Mouse (Mus musculus) lung, postnatal 0 days (tissue): ENCODE data around the gene Mvk. TPM values are rescaled to one million over a fixed set of nuclear protein-coding genes. Genes with fewer than 3 reads are reported as not detected.
A peak's percentile ranks its signal among the peaks of the same experiment; 100 is the strongest.

Source experiments
- ATAC-seq: fragments of 200-750 bp; cut with Nextera tagmentation; 2 replicates; pipeline ENCODE4 v1.8.0; 2017; ENCODE audit warnings: moderate library complexity
- DNase-seq: peaks from one replicate; pipeline ENCODE4 v3.0.0-alpha.2; 2016; ENCODE audit warnings: low spot score
- H3K27ac ChIP-seq: fragments of 300-500 bp; sonication (generic); 2 replicates; pipeline ENCODE4 v1.5.1; 2014; ENCODE audit warnings: antibody characterized with exemption, mild to moderate bottlenecking, low read length, mixed read lengths
- H3K27me3 ChIP-seq: fragments of 300-500 bp; sonication (generic); replicated peaks from 2 replicates; pipeline ENCODE4 v1.6.1; 2014; ENCODE audit warnings: low read length, mixed read lengths; ENCODE audit not compliant: insufficient read depth
- H3K36me3 ChIP-seq: fragments of 300-500 bp; sonication (generic); 2 replicates; pipeline ENCODE4 v1.6.1; 2014; ENCODE audit warnings: low read length, mixed read lengths; ENCODE audit not compliant: insufficient read depth
- H3K4me1 ChIP-seq: fragments of 300-500 bp; sonication (generic); 2 replicates; pipeline ENCODE4 v1.6.1; 2014; ENCODE audit warnings: antibody characterized with exemption, low read depth, low read length, mixed read lengths; ENCODE audit not compliant: insufficient read depth
- H3K4me2 ChIP-seq: fragments of 300-500 bp; sonication (generic); replicated peaks from 2 replicates; pipeline ENCODE4 v1.6.1; 2014; ENCODE audit warnings: low read depth, mild to moderate bottlenecking, low read length, moderate library complexity, mixed read lengths
- H3K4me3 ChIP-seq: fragments of 300-500 bp; sonication (generic); 2 replicates; pipeline ENCODE4 v1.5.1; 2014; ENCODE audit warnings: low read depth, low read length
- H3K9ac ChIP-seq: fragments of 300-500 bp; sonication (generic); replicated peaks from 2 replicates; pipeline ENCODE4 v1.6.1; 2014; ENCODE audit warnings: low read depth, mild to moderate bottlenecking
- H3K9me3 ChIP-seq: fragments of 300-500 bp; sonication (generic); 2 replicates; pipeline ENCODE4 v1.6.1; 2016; ENCODE audit warnings: low read length, mixed read lengths
- CTCF ChIP-seq: IDR thresholded peaks from 2 replicates; pipeline ENCODE4 v1.5.1; 2016; ENCODE audit warnings: antibody characterized with exemption, mild to moderate bottlenecking
- EP300 ChIP-seq: IDR thresholded peaks from 2 replicates; pipeline ENCODE4 v1.6.1; 2016; ENCODE audit warnings: antibody characterized with exemption, mild to moderate bottlenecking, control low read depth
- WGBS: fragments of 180-500 bp; shearing (Covaris S2); extraction: QIAGEN DNeasy Blood & Tissue Kit; methylation state at CpG from one replicate; pipeline ENCODE4 v1.1.7; 2014; 5-methylcytosine and 5-hydroxymethylcytosine counted together
- polyA plus RNA-seq: library from polyadenylated mRNA; unstranded; fragments of >200 nt; fragmentation: Nextera tagmentation; extraction: Ambion mirVana; gene quantifications from 2 replicates; pipeline ENCODE4 v1.2.1, GENCODE M21; 2015

Mvk gene
- polyA plus RNA-seq, 1 experiment from 2014 or later: 28.9 TPM

GRCm38 (mm10) chr5:114474741-114475491 lies 30.8 kb downstream of the Mvk start:
- Histone ChIP-seq H3K27ac (no peak overlapping the region), H3K9ac (no peak overlapping the region), H3K9me3 (no peaks in the 10 kb centered on the region), H3K36me3 (no peaks in the 10 kb centered on the region), H3K4me2 (peak overlapping the region; percentile 27), H3K27me3 (no peaks in the 10 kb centered on the region), H3K4me1 (no peaks in the 10 kb centered on the region), H3K4me3 (no peak overlapping the region)
- ATAC-seq: no peak
- no peak for TF ChIP-seq EP300
- TF ChIP-seq CTCF: no peak
- 38% methylated on average over 35 of the region's 35 CpGs for WGBS
- DNase-seq: no peak

GRCm38 (mm10) chr5:114478267-114478666 lies 34.2 kb downstream of the Mvk start:
- no peak overlapping the region for H3K4me3 ChIP-seq
- H3K27ac ChIP-seq: no peak overlapping the region
- no peaks in the 10 kb centered on the region for H3K27me3 ChIP-seq
- ATAC-seq (no peak), DNase-seq (no peak)
- no peak for TF ChIP-seq CTCF
- no peak for TF ChIP-seq EP300
- no peaks in the 10 kb centered on the region for H3K4me1 ChIP-seq
- no peaks in the 10 kb centered on the region for H3K9me3 ChIP-seq
- H3K9ac ChIP-seq: no peak overlapping the region
- no peaks in the 10 kb centered on the region for H3K36me3 ChIP-seq
- 91% methylated on average over 12 of the region's 12 CpGs for WGBS
- no peak overlapping the region for H3K4me2 ChIP-seq

DNA sequence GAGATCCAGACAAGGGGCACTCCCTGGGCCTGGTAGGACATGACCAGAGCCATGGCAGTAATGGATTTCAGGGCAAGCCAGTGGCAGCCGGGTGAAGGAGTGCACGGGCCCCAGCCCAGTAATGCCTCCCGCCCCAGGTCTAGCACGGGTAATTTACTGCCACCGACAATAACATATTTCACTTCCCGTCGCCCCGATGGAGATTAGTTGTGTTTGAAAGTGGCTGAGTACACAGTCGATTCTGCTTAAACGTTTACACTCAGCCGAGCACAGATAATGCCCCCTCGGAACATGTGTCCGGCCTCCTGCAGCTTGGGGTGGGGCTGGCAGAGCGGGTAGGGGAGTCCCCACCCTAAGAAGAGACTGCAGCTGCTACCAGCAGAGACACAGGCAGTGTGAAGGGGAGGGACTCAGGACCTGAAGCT lies 38.5 kb downstream of the Mvk start:
- Histone ChIP-seq H3K4me3 (no peak overlapping the region), H3K27me3 (no peaks in the 10 kb centered on the region), H3K4me1 (no peaks in the 10 kb centered on the region), H3K27ac (no peak overlapping the region), H3K9me3 (no peaks in the 10 kb centered on the region), H3K36me3 (no peaks in the 10 kb centered on the region), H3K4me2 (no peak overlapping the region), H3K9ac (no peak overlapping the region)
- ATAC-seq (no peak), DNase-seq (no peak)
- whole genome bisulfite sequencing: 5% methylated on average over 14 of the region's 14 CpGs
- TF ChIP-seq CTCF (no peak), EP300 (no peak)

DNA sequence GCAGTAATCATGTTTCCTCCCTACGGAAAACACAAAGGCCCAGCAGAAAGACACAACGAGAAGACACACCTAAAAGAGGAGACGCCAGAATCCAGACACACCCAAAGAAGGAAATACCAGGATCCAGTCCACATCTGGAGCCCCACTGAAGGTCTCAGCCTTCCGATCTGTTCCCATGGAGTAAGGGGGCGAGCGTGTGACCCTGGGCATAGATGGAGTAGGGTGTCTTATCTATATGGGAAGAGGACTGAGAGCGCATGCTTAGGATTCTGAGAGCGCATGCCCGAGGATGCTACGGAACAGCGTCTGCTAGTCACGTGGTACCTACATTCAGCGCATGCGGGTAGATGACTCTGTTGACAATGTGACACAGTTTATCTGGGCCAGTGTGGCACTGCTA lies 41.6 kb downstream of the Mvk start:
- H3K9ac ChIP-seq: no peak overlapping the region
- WGBS: 81% methylated on average over 14 of the region's 14 CpGs
- TF ChIP-seq EP300 (no peak), CTCF (no peak)

DNA sequence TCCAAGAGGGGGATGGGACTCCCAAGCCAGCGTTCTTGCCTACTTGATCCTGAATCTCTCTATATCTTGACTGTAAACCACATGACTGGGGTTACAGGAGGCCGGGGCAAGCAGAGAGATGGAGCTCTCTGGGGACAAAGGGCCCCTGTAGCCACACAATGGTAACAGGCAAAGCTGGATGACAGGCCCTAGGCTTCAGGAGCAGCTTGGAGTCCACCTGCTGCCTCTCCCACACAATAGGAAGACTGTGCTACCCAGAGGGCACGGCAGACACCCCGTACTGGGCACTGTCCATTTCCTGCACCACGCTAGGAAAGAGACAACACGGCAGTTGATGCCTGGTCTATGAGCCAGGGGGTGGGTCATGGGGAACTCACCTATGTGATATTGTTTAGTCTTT lies 45.5 kb downstream of the Mvk start:
- H3K4me3 ChIP-seq: no peak overlapping the region
- TF ChIP-seq EP300 (no peak), CTCF (no peak)
- H3K4me2 ChIP-seq: no peak overlapping the region
- DNase-seq (no peak), ATAC-seq (no peak)
- no peaks in the 10 kb centered on the region for H3K27me3 ChIP-seq
- WGBS: 85% methylated on average over 6 of the region's 6 CpGs
- H3K9me3 ChIP-seq: no peaks in the 10 kb centered on the region
- no peaks in the 10 kb centered on the region for H3K4me1 ChIP-seq
- no peaks in the 10 kb centered on the region for H3K36me3 ChIP-seq
- no peak overlapping the region for H3K27ac ChIP-seq
- no peak overlapping the region for H3K9ac ChIP-seq

More for the DNA sequence above, 41.6 kb downstream of the Mvk start:
- Histone ChIP-seq H3K36me3 (no peaks in the 10 kb centered on the region), H3K27me3 (no peaks in the 10 kb centered on the region), H3K4me1 (no peaks in the 10 kb centered on the region), H3K4me2 (no peak overlapping the region), H3K27ac (no peak overlapping the region), H3K9me3 (no peaks in the 10 kb centered on the region), H3K4me3 (no peak overlapping the region)
- DNase-seq: no peak
- ATAC-seq: no peak

DNA sequence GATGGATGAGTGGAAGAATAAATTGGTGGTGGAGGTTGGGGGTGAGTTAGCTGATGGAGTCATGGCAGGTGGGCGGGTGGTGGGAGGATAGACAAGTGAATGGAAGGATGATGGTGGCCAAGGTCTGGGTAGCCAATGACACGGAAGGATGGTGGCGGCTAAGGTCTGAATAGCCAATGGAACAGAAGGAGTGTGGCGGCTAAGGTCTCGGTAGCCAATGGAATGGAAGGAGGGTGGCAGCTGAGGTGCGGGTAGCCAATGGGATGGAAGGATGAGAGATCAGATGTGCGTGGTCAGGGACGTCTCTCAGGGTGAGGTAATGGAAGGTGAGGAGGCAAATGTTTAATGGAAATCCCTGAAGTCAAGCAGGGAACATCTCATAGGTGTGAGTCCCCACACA lies 46.2 kb downstream of the Mvk start:
- Histone ChIP-seq H3K4me1 (no peaks in the 10 kb centered on the region), H3K27me3 (no peaks in the 10 kb centered on the region), H3K9ac (no peak overlapping the region), H3K36me3 (no peaks in the 10 kb centered on the region), H3K4me2 (no peak overlapping the region), H3K9me3 (no peaks in the 10 kb centered on the region), H3K4me3 (no peak overlapping the region), H3K27ac (no peak overlapping the region)
- DNase-seq: no peak
- TF ChIP-seq EP300 (no peak), CTCF (no peak)
- ATAC-seq: no peak
- 90% methylated on average over 8 of the region's 8 CpGs for WGBS
